Mouse (Mus musculus) liver, postnatal 0 days (tissue): ENCODE measurements around the gene Rrp7a.

Source experiments
- CTCF ChIP-seq: sonication (generic); IDR thresholded peaks from 2 replicates; pipeline ENCODE4 v1.5.1; 2016; ENCODE audit warnings: antibody characterized with exemption, low read depth
- EP300 ChIP-seq: IDR thresholded peaks from 2 replicates; pipeline ENCODE4 v1.6.1; 2016; ENCODE audit warnings: antibody characterized with exemption, low read depth, mild to moderate bottlenecking

- peak; percentile 64 for TF ChIP-seq CTCF
- no peak for TF ChIP-seq EP300
Observed at GRCm38 (mm10) chr15:83095950-83096349, 26.7 kb downstream of the Rrp7a start.
